Mouse (Mus musculus) embryonic fibroblast, embryonic 13.5 days (primary cell): Measurements from ENCODE around the gene Stk16.

ENCODE experiments used
- CTCF ChIP-seq: IDR thresholded peaks from 2 replicates; pipeline ENCODE4 v1.5.1; 2011; ENCODE audit warnings: mild to moderate bottlenecking, control low read depth, low read length, moderate library complexity, borderline replicate concordance; ENCODE audit not compliant: insufficient read depth
- POLR2A ChIP-seq: IDR thresholded peaks from 2 replicates; pipeline ENCODE4 v1.6.1; 2011; ENCODE audit warnings: low read depth, mild to moderate bottlenecking, control low read depth, low read length, moderate library complexity

- TF ChIP-seq CTCF (no peak), POLR2A (no peak)
Measured at GRCm38 (mm10) chr1:75168093-75168471, 42.6 kb upstream of the Stk16 start.
